Mouse (Mus musculus) midbrain, embryonic 15.5 days (tissue): Measurements from ENCODE around the gene Sarm1. TPM values are rescaled to one million over a fixed set of nuclear protein-coding genes. Genes with fewer than 3 reads are reported as not detected.

Source experiments
- ATAC-seq: fragments of 200-750 bp; cut with Nextera tagmentation; replicated peaks from 2 replicates; pipeline ENCODE4 v1.8.0; 2017; ENCODE audit warnings: moderate TSS enrichment
- H3K27ac ChIP-seq: fragments of 300-500 bp; sonication (generic); 2 replicates; pipeline ENCODE4 v1.5.1; 2015; ENCODE audit warnings: mild to moderate bottlenecking, inconsistent platforms
- H3K27me3 ChIP-seq: fragments of 300-500 bp; sonication (generic); replicated peaks from 2 replicates; pipeline ENCODE4 v1.6.1; 2015; ENCODE audit warnings: inconsistent platforms
- H3K36me3 ChIP-seq: fragments of 300-500 bp; sonication (generic); replicated peaks from 2 replicates; pipeline ENCODE4 v1.6.1; 2015; ENCODE audit warnings: inconsistent platforms
- H3K4me1 ChIP-seq: fragments of 300-500 bp; sonication (generic); 2 replicates; pipeline ENCODE4 v1.6.1; 2015; ENCODE audit warnings: inconsistent platforms
- H3K4me2 ChIP-seq: fragments of 300-500 bp; sonication (generic); 2 replicates; pipeline ENCODE4 v1.6.1; 2015; ENCODE audit warnings: inconsistent platforms, mild to moderate bottlenecking, moderate library complexity
- H3K4me3 ChIP-seq: fragments of 300-500 bp; sonication (generic); 2 replicates; pipeline ENCODE4 v1.5.1; 2015; ENCODE audit warnings: mild to moderate bottlenecking, inconsistent platforms
- H3K9ac ChIP-seq: fragments of 300-500 bp; sonication (generic); 2 replicates; pipeline ENCODE4 v1.6.1; 2015; ENCODE audit warnings: mild to moderate bottlenecking, inconsistent platforms
- H3K9me3 ChIP-seq: fragments of 300-500 bp; sonication (generic); 2 replicates; pipeline ENCODE4 v1.6.1; 2016; ENCODE audit warnings: inconsistent platforms
- WGBS: fragments of 180-500 bp; shearing (Covaris S2); methylation state at CpG from one replicate; pipeline ENCODE4 v1.1.7; 2015; ENCODE audit warnings: mixed read lengths; 5-methylcytosine and 5-hydroxymethylcytosine counted together
- polyA plus RNA-seq: library from polyadenylated mRNA; unstranded; fragments of >200 nt; fragmentation: Nextera tagmentation; extraction: Ambion mirVana; gene quantifications from 2 replicates; pipeline ENCODE4 v1.2.1, GENCODE M21; 2015

Sarm1 gene
- polyA plus RNA-seq, 1 experiment from 2014 or later: 52.4 TPM

DNA sequence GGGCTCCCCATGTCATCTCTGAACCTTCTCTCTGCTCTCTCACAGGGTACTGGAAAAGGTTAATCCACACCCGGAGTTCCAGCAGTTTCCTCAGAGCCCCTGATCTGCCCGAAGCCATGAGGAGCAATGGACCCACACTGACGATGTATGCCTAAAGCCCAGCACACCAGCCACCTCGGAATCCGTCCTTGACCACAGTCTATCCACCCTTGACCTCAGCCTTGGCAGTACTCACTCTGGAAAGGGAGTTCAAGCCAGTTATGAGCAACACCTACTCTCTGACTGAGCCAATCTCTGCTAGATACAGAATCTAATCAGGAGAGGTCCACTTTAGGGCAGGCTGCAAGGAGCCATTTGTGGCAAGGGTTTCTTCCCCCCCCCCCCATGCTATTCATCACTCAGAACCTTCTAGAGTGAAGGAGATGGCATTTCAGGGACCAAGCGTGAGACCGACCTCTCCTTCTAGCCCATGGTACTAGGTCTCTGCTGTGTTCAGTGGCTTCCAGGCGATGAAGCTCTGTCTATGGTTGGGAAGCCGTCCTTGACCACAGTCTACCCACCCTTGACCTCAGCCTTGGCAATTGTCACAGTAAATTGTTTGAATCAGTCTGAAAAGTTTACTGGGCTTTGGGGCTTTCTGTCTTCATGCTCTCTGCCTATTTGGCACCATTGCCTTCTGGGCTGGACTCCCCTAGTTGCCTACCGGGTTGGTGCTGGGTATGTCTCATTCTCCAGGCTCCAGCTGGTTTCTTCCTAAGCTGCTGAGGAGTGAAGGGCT, 26.0 kb downstream of the Sarm1 start:
- WGBS: 88% methylated on average over 10 of the region's 10 CpGs
- Histone ChIP-seq H3K4me2 (no peak overlapping the region), H3K9ac (no peak overlapping the region), H3K4me3 (no peak overlapping the region), H3K27ac (no peak overlapping the region), H3K36me3 (peaks cover 14% of the 10 kb centered on the region; the same call in 1 of the 2 replicates), H3K4me1 (peaks cover 5% of the 10 kb centered on the region), H3K9me3 (no peaks in the 10 kb centered on the region), H3K27me3 (no peaks in the 10 kb centered on the region)
- no peak for ATAC-seq

DNA sequence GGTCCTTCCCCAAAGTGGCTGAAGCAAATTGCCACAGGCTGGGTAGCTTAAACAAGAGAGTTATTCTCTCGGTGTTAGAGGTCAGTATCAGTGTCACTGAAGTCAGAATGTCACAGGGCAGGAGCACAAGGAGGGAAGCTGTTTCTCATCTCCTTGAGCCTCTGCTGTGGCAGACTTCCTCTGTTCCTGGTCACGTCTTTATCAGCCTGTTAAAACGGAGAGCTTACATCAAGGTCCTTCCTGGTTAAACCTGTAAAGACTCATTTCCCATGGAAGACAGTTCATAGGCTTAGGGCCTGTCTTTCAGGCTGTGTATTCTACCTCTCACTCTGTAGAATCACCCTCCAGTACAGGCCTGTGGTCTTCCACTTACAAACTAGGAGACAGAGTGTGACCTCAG, 29.6 kb downstream of the Sarm1 start:
- Histone ChIP-seq H3K4me2 (no peak overlapping the region), H3K9me3 (no peaks in the 10 kb centered on the region), H3K4me3 (no peak overlapping the region), H3K36me3 (no peaks in the 10 kb centered on the region), H3K27me3 (no peaks in the 10 kb centered on the region; the same call in 1 of the 2 replicates), H3K27ac (no peak overlapping the region), H3K4me1 (peaks cover 17% of the 10 kb centered on the region), H3K9ac (no peak overlapping the region)
- no peak for ATAC-seq
- 69% methylated on average over 3 of the region's 3 CpGs for WGBS

- no peak for ATAC-seq
- no peak overlapping the region for H3K4me3 ChIP-seq
Measured at GRCm38 (mm10) chr11:78467515-78467914, 30.0 kb downstream of the Sarm1 start.

GRCm38 (mm10) chr11:78466242-78466912, 31.2 kb downstream of the Sarm1 start:
- peak overlapping the region; percentile 85 for H3K9ac ChIP-seq
- H3K36me3 ChIP-seq: no peaks in the 10 kb centered on the region
- no peaks in the 10 kb centered on the region for H3K9me3 ChIP-seq
- peak overlapping the region; percentile 67 for H3K4me2 ChIP-seq
- peaks cover 17% of the 10 kb centered on the region for H3K4me1 ChIP-seq
- peak overlapping the region; percentile 90 for H3K4me3 ChIP-seq
- ATAC-seq: peak; percentile 37
- no peaks in the 10 kb centered on the region; the same call in 1 of the 2 replicates for H3K27me3 ChIP-seq
- H3K27ac ChIP-seq: peak overlapping the region; percentile 85; the same call in 1 of the 2 replicates
- WGBS: 51% methylated on average over 23 of the region's 23 CpGs

More at GRCm38 (mm10) chr11:78467515-78467914, 30.0 kb downstream of the Sarm1 start:
- Histone ChIP-seq H3K27me3 (no peaks in the 10 kb centered on the region; the same call in 1 of the 2 replicates), H3K9ac (no peak overlapping the region), H3K9me3 (no peaks in the 10 kb centered on the region), H3K36me3 (no peaks in the 10 kb centered on the region), H3K4me1 (peaks cover 17% of the 10 kb centered on the region), H3K27ac (no peak overlapping the region), H3K4me2 (no peak overlapping the region)
- 92% methylated on average over 7 of the region's 7 CpGs for WGBS

- peak; percentile 94 for ATAC-seq
- under 1% methylated on average over 41 of the region's 41 CpGs for WGBS
- Histone ChIP-seq H3K4me2 (peak within 1 kb of the TSS; percentile 67), H3K9ac (peak within 1 kb of the TSS; percentile 85), H3K36me3 (no peaks in the 10 kb centered on the region), H3K9me3 (no peaks in the 10 kb centered on the region), H3K4me1 (peaks cover 17% of the 10 kb centered on the region), H3K27me3 (no peaks in the 10 kb centered on the region; the same call in 1 of the 2 replicates), H3K4me3 (peak within 1 kb of the TSS; percentile 90), H3K27ac (peak within 1 kb of the TSS; percentile 85)
Measured at GRCm38 (mm10) chr11:78465568-78466180, 31.9 kb downstream of the Sarm1 start, which contains the start of gene Slc46a1. Gene Slc46a1, plus strand, starts transcription at chr11:78465697.

- peaks cover 17% of the 10 kb centered on the region for H3K4me1 ChIP-seq
- H3K4me2 ChIP-seq: peak overlapping the region; percentile 67
- H3K9me3 ChIP-seq: no peaks in the 10 kb centered on the region
- no peak overlapping the region for H3K27ac ChIP-seq
- no peak for ATAC-seq
- H3K4me3 ChIP-seq: peak overlapping the region; percentile 90
- 20% methylated on average over 9 of the region's 9 CpGs for WGBS
- no peaks in the 10 kb centered on the region; the same call in 1 of the 2 replicates for H3K27me3 ChIP-seq
- H3K9ac ChIP-seq: peak overlapping the region; percentile 85
- H3K36me3 ChIP-seq: no peaks in the 10 kb centered on the region
Measured at GRCm38 (mm10) chr11:78465116-78465515, 32.4 kb downstream of the Sarm1 start.

DNA sequence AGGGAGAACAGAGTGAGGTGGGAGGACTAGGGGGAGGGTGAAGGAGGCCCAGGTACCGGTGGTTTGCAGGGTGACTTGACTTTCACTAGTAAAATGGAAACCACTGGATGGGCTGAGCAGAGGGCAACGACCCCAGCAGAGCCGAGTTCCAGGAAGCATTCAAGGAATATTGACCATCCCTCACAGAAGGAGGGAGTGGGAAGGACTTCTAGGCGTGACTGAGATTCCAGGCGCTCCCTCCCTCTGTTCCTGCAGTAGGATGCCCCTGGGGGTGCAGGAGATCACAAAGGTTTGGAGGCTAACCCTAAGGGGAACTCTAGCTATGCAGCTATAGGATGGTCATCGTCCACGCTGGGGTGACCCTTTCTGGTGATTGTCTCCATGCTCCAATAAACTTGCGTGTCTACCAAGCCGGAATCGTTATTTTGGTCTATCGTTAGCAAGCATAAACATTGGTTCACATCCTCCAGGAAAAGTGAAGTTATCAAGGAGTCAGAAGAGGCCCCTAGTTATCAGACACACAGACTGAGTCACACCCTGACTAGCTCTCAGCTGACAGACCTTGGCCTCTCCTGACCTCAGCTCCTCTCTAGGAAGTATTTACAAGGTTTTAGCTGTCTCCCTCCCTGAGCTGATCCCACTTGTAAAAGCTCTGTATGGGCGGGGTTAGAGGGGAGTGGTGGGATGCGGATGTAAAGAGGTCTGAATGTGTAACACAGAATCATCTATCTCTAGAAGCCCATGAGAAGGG, 34.1 kb downstream of the Sarm1 start:
- Histone ChIP-seq H3K27ac (no peak overlapping the region), H3K36me3 (no peaks in the 10 kb centered on the region), H3K9me3 (no peaks in the 10 kb centered on the region), H3K4me1 (peaks cover 17% of the 10 kb centered on the region), H3K4me2 (no peak overlapping the region), H3K9ac (no peak overlapping the region), H3K27me3 (no peaks in the 10 kb centered on the region; the same call in 1 of the 2 replicates), H3K4me3 (no peak overlapping the region)
- no peak for ATAC-seq
- 74% methylated on average over 13 of the region's 13 CpGs for WGBS

- no peaks in the 10 kb centered on the region for H3K36me3 ChIP-seq
- no peaks in the 10 kb centered on the region; the same call in 1 of the 2 replicates for H3K27me3 ChIP-seq
- no peak overlapping the region for H3K9ac ChIP-seq
- H3K27ac ChIP-seq: no peak overlapping the region
- H3K4me2 ChIP-seq: no peak overlapping the region
- H3K9me3 ChIP-seq: no peaks in the 10 kb centered on the region
- no peak overlapping the region for H3K4me3 ChIP-seq
- no peak for ATAC-seq
- H3K4me1 ChIP-seq: peaks cover 17% of the 10 kb centered on the region
- WGBS: 78% methylated on average over 5 of the region's 5 CpGs
Measured at GRCm38 (mm10) chr11:78462669-78463068, 34.9 kb downstream of the Sarm1 start.

DNA sequence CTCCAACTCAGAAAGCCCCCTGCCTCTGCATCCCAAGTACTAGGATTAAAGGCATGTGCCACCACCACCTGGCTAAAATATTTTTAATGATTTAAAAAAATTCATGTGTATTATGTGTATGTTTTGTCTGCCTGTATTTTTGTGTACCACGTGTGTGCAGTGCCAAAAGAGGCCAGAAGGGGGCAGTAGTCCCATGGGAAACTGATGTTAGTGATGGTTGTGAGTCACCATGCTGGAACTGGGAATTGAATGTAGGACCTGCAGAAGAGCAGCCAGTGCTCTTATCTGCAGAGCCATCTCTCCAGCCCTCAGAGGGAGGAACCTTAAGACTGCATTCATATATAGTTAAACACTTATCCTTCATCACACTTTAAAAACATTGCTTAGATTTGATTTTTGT, 35.7 kb downstream of the Sarm1 start:
- ATAC-seq: no peak
- H3K36me3 ChIP-seq: no peaks in the 10 kb centered on the region
- H3K9ac ChIP-seq: no peak overlapping the region
- H3K27me3 ChIP-seq: no peaks in the 10 kb centered on the region; the same call in 1 of the 2 replicates
- 68% methylated on average over 1 of the region's 1 CpGs for WGBS
- H3K4me2 ChIP-seq: no peak overlapping the region
- no peaks in the 10 kb centered on the region for H3K9me3 ChIP-seq
- no peak overlapping the region for H3K27ac ChIP-seq
- peaks cover 16% of the 10 kb centered on the region for H3K4me1 ChIP-seq
- no peak overlapping the region for H3K4me3 ChIP-seq

- Histone ChIP-seq H3K27ac (no peak overlapping the region), H3K9me3 (no peaks in the 10 kb centered on the region), H3K4me3 (no peak overlapping the region), H3K4me2 (no peak overlapping the region), H3K9ac (no peak overlapping the region), H3K4me1 (no peaks in the 10 kb centered on the region), H3K36me3 (no peaks in the 10 kb centered on the region), H3K27me3 (no peaks in the 10 kb centered on the region)
- ATAC-seq: no peak
- WGBS: 83% methylated on average over 17 of the region's 17 CpGs
Measured at GRCm38 (mm10) chr11:78458740-78459139, 38.8 kb downstream of the Sarm1 start.

GRCm38 (mm10) chr11:78455308-78455707, 42.2 kb downstream of the Sarm1 start:
- no peaks in the 10 kb centered on the region for H3K9me3 ChIP-seq
- no peak for ATAC-seq
- no peak overlapping the region for H3K9ac ChIP-seq
- no peak overlapping the region for H3K4me3 ChIP-seq
- no peak overlapping the region for H3K27ac ChIP-seq
- H3K27me3 ChIP-seq: no peaks in the 10 kb centered on the region
- H3K4me2 ChIP-seq: no peak overlapping the region
- no peaks in the 10 kb centered on the region for H3K4me1 ChIP-seq
- H3K36me3 ChIP-seq: no peaks in the 10 kb centered on the region
- WGBS: 42% methylated on average over 5 of the region's 5 CpGs
